Mouse (Mus musculus) cerebellum, adult 11-12 months (tissue): Measurements from ENCODE around the gene Mlxipl.

Source experiments
- DNase-seq: peaks from one replicate; pipeline ENCODE4 v3.0.0; 2022

Gene Mlxipl

DNA sequence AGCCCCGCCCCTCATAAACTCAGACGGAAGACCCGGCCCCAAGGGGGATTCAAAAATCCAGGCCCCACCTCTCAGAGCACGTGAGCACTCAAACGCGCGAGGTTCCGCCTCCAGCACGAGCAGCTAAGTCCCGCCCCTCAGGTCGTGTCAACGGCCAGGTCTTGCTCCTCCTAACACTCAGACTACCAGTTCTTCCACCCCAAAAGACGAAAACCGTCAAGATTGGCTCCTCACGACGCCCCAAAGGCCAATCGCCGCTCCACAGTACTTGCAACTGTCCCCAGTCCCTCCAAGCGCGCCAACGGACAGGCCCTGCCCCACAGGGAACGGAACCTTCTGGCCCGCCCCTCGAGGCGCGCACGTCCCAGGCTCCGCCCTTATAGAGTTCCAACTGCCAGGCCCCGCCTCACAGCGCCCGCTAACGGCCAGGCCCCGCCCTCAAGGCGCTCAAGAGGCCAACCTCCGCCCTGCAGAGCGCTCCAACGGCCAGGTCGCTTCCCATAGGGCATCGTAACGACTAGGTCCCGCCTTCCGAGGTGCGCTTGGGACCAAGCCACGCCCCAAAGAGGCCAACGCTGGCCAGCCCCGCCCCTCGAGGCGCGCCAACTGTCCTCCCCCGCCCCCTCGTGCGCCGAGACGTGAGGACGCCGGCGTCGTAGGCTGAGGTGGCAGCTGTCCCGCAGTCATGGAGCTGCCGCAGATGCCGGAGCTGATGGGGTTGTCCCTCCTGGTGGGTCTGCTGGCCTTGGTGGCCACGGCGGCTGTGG, 59.5 kb downstream of the Mlxipl start, which contains the start of gene Tbl2:
Gene Tbl2, plus strand, starts transcription at position 605 of the 767 bp plus-strand sequence.
- DNase-seq, result peak; percentile 99

DNA sequence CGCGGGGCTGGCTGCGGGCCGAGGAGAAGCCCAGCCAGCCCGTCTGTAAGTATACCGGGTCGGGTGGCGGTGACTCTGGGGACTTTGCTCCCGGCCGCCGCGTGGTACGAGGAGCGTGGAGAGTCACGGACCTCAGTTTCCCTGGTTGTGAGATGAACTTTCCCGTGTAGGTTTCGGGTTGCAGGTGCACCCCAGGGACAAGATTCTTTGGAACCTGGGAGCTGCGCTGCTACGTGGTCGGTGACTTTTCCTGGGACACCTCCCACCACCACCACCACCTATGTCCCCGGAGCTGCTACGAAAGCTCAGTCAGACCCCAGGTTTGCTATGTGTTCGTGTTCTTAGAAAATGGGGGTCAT, 60.1 kb downstream of the Mlxipl start:
- no peak for DNase-seq

DNA sequence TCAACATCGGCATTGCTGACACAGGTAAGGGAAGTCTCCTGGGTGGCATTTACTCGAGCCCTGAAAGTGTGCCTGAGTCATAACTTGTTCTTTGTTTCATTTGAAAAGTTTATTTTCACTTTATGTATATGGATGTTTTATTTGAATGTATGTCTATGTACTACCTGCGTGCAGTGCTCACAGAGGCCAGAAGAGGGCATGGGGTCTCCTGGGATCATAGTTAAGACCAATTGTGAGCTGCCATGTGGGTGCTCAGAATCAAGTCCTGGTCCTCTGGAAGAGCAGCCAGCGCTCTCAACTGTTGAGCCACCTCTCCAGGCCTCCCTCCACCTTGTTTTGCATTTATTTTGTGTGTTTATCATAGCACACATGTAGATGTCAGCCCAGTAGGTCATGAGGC, 66.8 kb downstream of the Mlxipl start:
- no peak for DNase-seq

DNA sequence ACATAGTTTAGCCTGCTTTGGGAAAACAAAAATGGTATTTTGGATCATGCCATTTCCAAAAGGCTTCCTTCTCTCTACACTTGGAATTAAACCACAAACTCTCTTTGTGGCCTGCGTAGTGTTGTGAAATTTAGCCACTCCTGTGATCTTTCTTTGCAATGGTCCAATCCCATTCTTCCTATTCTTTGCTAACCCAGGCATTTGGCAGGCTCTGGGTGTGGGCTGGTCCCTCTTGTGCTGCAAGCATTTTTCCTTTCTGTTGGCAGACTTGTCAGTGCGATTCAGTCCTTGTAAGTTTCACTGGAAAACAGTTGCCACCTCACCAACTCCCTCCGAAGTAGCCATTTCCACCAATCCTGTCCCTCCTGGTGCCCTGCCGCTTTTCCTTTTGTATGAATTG, 71.5 kb downstream of the Mlxipl start:
- no peak for DNase-seq

DNA sequence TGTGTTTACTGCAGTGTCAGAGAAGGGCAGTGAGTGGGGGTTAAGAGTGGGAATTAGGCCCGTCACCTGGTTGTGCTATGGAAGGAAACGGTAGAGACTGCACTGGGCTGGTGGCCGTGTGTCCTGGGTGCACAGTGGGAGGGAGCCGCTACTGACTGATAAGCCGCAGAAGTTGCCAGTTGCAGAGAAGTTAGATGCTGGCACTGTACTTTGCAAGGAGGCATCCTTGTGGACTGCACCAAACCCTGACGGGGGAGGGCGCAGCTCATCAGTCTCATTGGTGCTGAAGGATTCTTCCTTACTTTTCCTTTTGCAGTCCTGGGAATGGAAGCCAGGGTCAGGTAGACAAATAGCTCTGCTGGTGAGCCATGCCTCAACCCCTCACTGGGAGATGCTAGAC, 72.0 kb downstream of the Mlxipl start:
- peak; percentile 19 for DNase-seq

DNA sequence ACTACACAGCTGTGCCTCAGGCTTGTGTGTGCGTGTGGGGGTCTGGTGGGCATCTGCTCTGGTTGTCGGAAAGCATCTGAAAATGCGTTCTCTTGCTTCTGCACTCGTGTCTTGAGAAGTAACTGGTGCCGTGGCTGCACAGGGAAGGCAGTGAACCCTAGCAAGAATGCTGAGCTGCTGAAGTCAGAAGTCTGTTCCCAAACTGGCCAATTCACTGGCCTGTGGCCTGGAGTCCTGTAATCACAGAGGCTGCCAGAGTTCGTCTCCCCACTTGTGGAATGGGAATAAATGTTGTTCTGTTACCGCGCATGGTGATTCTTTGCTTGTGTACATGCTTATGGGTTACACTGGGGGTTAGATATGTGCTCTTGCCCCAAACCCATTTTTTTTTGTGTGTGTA, 72.7 kb downstream of the Mlxipl start:
- peak; percentile 16 for DNase-seq

DNA sequence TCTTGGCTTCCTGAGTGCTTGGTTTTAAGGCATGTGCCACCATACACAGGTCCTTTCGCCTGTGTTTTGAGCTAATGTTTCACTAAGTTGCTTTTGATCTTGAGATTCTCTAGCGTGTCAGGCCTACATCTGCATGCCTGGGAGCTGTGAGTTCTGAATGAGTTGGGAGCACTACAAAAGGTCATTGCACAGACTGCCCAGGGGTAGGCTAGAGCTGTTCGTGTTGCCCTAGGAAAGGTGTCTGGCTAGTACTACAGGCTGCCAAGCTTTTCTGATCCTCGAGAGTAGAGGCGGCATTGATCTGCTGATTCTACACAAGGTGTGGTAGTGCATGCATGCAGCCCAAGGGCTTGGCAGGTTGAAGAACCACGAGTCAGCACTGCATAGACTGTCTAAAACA, 73.1 kb downstream of the Mlxipl start:
- DNase-seq, result no peak

DNA sequence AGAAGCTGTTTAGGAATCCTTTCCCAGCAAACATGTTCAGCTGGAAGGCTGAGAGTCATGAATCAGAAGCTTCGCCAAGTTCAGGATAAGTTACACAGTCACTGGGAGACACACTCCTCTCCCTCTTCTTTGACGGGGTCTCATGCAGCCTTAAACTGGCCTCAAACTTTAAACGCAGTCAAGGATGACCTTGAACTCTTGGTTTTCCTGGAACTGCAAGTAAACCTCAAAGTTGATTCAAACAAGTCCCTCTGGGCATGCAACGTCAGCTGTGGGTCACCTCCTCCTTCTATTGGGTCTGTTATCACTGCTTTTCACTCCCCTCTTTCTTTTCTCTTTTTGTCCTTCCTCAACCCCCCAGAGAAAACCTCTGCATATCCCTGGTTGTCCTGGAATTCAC, 77.2 kb downstream of the Mlxipl start:
- peak; percentile 48 for DNase-seq

DNA sequence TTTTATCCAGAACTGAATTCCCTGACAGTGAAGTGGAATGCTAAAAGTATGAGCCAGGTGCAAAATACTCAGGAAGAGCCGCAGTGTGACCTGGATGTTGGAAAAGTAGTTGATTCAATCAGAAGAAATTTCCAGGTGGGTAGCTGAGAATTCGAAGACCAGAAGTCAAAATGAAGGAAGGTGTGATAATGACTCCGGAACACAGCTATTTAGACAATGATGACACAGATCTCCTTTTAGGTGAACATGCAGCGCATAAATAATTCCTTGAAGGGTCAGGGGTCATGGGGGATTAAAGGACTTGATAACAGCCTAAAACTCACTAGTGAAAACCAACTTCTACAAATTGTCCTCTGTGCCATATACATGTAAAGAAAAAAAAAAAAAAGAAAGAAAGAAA, 77.8 kb downstream of the Mlxipl start:
- DNase-seq, result no peak

DNA sequence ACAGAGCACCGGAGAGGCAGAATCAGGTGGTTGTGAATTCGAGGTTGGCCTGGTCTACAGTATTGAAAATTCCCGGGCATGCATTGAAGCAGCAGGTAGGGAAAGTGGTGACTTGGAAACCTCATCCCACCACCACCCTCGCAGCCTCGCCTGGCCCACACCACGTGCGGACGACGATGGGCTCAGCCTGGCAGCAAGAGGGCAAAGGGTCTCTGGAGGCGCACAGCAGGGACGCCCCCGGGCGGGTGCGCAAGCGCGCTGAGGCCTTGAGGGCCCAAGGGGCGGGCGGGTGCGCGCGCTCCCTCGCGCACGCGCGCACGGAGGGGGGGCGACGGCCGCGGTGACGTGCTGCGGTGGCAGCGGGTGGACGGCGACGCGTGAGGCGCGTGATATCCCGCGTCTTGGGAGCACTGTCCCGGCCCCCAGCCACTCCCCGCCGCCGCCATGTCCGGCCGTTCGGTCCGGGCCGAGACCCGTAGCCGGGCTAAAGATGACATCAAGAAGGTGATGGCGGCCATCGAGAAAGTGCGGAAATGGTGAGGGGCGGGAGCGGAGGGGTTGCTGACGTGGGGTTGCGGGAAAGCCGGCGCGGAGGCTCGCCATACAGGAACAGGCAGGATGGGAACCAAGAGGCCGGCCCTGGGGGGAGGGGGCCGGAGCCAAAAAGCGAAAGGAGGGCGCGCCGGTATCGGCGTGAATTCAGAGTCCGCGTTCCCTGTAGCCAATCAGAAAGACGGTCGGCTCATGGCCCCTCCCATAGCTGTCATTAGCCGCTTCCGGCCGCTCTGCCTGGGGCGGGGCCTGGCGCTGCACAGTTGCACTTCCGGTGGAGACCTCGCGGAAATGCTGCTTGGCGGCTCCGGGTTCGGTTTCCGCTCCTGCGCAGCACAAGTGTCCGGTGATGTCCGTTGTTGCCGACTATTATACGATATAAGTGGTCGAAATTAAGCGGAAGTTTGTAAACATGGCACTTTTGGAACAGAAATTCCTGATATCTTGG, 78.7 kb downstream of the Mlxipl start, which contains the start of gene Bcl7b:
Gene Bcl7b, plus strand, starts transcription at position 221 of the 1,000 bp plus-strand sequence.
- DNase-seq, result peak; percentile 98

DNA sequence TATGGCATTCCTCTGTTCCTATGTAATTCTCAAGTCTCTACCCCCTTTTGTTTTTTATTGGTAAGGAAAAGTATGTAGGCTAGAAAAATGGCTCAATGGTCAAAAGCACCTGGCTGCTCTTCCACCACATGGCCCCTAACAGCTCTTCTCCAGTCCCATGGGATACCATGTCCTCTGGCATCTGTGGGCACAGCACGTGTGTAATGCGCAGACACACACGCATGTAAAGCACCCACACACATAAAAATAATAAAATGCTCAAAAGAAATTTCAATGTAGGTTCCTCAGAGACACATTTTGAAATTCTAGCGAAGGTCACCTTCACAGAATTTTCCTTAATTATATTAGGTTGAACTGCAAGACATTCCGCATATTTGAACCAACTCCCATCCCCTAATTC, 79.8 kb downstream of the Mlxipl start:
- DNase-seq, result no peak

DNA sequence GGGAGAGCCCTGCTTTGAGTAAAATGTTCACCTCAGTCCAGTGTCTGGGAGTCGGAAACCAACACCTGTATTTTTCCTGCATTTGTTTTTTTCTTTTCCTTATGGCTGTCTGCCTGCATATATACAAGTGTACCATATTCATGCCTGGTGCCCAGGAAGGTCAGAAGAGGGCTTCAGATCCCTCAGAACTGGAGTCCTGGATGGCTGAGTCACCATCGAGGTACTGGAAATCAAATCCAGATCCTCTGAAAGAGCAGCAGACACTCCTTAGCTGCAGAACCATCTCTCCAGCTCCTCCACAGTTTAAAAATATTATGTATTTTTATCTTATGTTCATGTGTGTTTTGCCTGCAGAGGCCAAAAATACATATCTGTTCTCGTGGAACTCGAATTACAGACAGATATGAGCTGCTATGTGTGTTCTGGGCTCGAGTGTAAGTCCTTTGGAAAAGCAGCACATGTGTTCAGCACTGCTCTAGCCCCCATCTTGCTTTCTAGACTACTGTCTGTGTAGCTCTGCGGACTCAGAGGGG, 82.1 kb downstream of the Mlxipl start:
- no peak for DNase-seq

DNA sequence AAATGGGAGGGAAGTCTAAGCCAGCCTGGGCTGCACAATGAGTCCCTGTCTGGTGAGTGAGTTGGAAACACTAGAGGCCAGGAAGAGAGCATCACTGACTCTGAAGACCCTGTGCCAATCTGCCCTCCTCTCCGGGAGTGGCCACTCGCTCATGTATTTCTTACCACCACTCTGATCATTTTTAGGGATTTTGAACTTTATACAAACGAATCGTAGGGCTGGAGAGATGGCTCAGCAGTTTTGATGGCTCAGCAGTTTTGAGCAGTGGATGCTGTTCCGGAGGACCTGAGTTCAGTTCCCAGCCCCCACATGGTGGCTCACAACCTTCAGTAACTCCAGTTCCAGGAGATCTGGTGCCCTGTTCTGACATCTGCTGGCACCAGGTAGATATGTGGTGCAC, 83.3 kb downstream of the Mlxipl start:
- no peak for DNase-seq

DNA sequence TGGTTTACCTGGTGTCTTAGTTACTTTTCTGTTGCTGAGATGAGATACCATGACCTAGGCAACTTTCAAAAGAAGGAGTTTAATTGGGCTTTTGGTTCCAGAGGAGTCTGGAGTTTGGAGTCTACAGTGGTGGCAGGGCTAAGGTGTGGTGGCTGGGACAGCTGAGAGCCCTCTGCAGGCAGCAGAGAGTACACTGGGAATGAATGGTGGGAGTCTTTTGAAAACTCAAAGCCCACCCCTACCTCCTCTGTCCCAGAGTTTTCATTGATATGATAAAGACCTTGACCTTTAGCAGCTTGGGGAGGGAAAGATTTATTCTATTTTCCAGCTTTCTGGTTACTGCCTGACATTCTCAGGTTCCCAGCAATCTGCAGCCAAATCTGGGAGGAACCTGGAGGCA, 85.4 kb downstream of the Mlxipl start:
- DNase-seq, result no peak

DNA sequence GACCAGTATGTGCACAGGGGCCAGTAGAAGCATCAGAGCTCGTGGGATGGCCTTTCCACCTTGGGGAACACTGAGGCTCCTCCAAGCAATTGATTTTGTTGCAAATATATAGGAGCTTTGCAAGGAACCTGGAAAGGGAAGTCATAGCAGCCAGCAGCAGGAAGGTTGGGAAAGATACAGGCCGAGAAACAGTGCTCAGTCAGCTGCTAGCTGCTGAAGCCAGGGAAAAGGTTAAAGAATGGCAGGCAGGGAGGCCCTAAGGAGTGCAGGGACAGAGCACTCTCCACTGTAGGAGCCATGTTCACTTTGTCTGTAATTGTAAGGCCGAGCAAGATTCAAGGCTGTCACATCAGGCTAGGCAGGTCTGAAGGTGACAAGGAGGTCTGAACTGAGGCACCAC, 88.8 kb downstream of the Mlxipl start:
- no peak for DNase-seq

DNA sequence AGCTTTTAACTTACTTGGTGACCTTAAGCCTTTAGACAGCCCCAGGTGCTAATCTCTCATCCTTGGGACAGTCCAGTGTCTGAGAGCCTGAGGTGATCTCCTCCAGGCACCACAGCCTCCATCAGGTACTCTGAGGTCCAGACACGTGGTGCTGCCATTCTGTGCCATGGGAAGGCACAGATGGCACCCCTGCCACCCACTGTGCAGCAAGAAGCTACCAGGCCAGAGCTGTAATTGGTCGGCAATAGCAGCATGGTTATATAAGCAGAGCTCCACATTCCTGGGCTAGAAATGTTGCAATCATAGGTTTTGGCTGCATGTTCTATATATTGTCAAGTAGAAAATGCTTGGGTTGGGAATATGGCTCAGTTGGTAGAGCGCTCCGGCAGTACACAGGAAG, 89.3 kb downstream of the Mlxipl start:
- peak; percentile 98 for DNase-seq

DNA sequence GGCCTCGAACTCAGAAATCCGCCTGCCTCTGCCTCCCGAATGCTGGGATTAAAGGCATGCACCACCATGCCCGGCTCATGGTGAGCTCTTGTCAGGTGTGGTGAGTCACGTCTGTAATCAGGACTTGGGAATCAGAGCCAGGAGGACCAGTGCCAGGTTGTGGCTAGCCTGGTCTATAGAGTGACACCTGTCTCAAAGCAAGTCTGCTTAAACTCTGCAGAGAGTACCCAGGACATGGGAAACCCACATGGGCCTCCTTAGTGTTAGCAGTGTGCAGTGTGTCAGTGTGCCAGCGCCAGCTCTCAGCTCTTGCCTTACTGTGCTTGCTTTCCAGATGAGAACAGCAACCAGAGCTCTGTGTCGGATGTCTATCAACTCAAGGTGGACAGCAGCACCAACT, 89.9 kb downstream of the Mlxipl start:
- DNase-seq, result peak; percentile 80

DNA sequence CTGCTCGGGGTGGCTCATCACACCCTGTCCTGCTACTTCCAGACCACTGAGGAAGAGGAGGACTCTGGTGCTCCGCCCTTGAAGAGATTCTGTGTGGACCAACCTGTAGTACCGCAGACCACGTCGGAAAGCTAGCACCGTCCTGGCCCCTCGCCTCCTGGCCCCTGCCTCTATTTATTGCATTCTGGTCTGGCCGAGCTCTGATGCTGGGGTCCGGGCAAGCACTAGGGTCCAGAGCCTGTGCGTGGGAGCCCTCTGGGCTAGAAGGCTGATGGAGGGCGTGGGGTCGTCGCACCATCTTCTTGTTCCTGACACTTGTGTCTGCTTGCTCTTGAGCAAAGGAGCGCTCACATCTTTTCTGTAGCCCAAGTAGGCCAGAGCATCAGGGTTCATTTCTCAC, 91.1 kb downstream of the Mlxipl start:
- DNase-seq, result peak; percentile 55

DNA sequence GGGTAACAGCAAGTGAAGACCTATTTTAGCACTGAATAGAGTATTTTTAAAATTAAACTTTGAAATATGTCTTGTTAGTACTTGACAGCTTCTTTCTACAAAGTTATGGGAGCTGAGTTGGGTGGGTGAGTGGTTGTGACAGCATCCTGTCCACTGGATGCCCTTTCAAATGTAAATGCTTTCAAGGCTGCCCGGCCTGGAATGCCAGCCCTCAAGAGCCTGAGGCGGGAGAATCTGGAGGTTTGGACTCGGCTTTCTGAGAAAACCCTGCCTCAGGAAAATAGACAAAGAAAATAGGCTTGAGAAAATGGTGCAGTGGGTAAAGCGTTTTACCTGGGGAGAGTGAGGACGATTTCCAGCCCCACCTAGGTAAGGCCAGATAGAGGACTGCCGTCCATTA, 92.1 kb downstream of the Mlxipl start:
- no peak for DNase-seq

DNA sequence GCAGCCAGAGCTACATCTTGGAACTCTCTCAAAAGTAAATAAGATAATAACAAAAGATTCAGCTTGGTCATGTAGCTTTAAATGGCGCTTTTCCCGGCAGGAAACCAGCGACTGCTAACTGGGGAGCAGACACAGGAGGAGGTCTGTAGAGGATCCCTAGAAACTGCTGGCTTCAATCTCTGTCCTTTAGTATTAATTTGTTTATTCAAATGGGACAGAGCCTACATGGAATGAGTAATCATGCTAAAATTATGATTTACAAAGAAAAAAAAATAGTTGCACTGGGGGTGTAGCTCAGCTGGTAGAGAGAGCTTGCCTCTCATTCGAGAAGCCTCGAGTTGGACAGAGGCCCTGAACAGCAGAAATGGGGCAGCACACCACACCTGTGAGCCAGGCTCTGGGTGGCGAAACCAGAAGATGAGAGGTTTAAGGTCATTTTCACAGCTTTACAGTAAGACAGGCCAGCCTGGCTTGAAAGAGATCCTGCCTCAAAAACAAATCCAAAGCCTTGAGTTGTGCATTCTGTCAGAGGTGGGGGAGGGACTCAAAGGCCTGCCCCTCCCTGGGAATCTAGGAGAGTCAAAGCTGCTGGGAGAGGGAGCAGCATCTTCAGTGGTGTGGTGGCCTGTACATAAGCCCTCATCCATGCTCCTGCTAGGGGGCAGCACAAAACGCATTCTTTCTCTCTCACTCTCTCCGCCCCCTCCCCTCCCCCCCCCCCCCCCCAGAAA, 93.6 kb downstream of the Mlxipl start:
- peak; percentile 58 for DNase-seq

DNA sequence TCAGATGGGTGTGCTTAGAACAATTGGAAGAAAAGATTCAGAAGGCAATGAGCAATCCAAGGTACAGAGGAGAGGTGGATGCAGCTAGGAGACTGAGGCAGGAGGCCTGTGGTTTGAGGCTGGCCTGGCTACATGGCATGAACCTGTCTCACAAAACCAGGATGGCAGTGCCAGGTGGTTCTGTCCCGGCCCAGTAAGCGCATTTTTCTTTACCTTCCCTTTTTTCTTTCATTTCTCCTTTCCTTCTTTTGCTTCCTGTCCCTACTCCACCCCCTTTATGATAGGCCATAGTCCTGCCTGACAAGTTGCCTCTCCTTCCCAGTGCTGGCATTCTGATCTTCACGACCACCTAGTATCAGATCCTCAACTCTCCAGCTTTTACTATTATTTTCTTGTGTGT, 95.3 kb downstream of the Mlxipl start:
- peak; percentile 30 for DNase-seq

DNA sequence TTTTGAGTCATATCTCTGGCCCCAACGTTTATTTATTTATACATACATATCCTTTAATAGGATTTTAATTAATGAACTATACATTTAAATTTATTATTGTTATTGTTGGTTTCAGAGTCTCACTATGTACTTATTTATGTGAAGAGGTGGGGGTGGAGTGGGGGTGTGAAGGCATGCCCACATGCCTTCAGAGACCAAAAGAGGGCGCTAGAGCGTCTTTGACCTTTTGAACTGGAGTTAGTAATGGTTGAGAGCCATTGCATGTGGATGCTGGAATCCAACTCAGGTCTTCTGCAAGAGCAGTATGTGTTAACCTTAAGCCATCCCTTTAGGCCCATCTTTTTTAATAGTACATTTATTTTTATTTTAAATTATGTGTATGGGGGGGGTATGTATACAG, 95.9 kb downstream of the Mlxipl start:
- DNase-seq, result peak; percentile 50

DNA sequence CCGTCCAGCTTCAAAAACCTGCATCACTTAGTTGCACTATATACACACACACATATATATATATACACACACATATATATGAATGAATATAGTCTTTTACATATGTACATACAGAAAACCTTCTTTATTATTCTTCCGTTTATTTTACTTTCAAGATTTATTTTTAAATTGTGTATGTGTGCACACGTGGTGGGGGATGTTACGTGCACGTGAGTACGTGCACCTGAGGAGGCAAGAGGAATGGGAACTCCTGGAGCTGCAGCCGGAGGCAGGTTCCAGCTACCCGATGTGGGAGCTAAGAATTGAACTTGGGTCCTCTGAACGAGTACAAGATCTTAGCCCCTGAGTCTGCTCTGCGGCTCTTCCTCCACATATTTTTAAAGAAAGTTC, 96.5 kb downstream of the Mlxipl start:
- DNase-seq, result no peak
